Mouse (Mus musculus) adrenal gland, postnatal 10 days (tissue): ENCODE measurements at regions not wholly inside any gene's neighbourhood (a gene's known extent, or its start where the extent isn't known, plus 50 kb on each side); places are given as distances from the start of the nearest gene placed in this dataset.
"Not testable (repeated sequence)": the region's sequence is repeated elsewhere in the genome, so short reads cannot be mapped to it uniquely, and the experiment has no call there.

ENCODE experiments used
- DNase-seq: peaks from one replicate; pipeline ENCODE4 v3.0.0; 2021; ENCODE audit warnings: mixed read lengths

GRCm38 (mm10) chr10:118979339-118979738, 109.3 kb upstream of the Dyrk2 start:
- DNase-seq: no peak

- no peak for DNase-seq
These were observed 108.3 kb upstream of the Dyrk2 start for GRCm38 (mm10) chr10:118978181-118978743.

- no peak for DNase-seq
These were observed 106.4 kb upstream of the Dyrk2 start for GRCm38 (mm10) chr10:118976447-118976846.

- no peak for DNase-seq
These were observed 105.8 kb upstream of the Dyrk2 start for GRCm38 (mm10) chr10:118975772-118976171.

- DNase-seq: no peak
These were observed 103.3 kb upstream of the Dyrk2 start for GRCm38 (mm10) chr10:118973324-118973723.

GRCm38 (mm10) chr10:118972626-118973025, 102.6 kb upstream of the Dyrk2 start:
- DNase-seq: peak; percentile 56

GRCm38 (mm10) chr10:118970457-118971175, 100.6 kb upstream of the Dyrk2 start:
- DNase-seq: no peak

GRCm38 (mm10) chr10:118961713-118962181, 91.7 kb upstream of the Dyrk2 start:
- no peak for DNase-seq

GRCm38 (mm10) chr10:118960076-118960475, 90.1 kb upstream of the Dyrk2 start:
- no peak for DNase-seq

GRCm38 (mm10) chr10:118959623-118960022, 89.6 kb upstream of the Dyrk2 start:
- no peak for DNase-seq

GRCm38 (mm10) chr10:118956352-118956751, 86.3 kb upstream of the Dyrk2 start:
- no peak for DNase-seq

- DNase-seq: no peak
These were observed 83.4 kb upstream of the Dyrk2 start for GRCm38 (mm10) chr10:118953440-118953839.

- no peak for DNase-seq
These were observed 82.7 kb upstream of the Dyrk2 start for GRCm38 (mm10) chr10:118952756-118953155.

GRCm38 (mm10) chr10:118947724-118948123, 77.7 kb upstream of the Dyrk2 start:
- peak; percentile 57 for DNase-seq

- DNase-seq: peak; percentile 28
These were observed 77.1 kb upstream of the Dyrk2 start for GRCm38 (mm10) chr10:118947016-118947674.

- no peak for DNase-seq
These were observed 57.3 kb upstream of the Dyrk2 start for GRCm38 (mm10) chr10:118927316-118927715.

GRCm38 (mm10) chr10:118923473-118924185, 53.6 kb upstream of the Dyrk2 start:
- DNase-seq: no peak

- not testable (repeated sequence) for DNase-seq
These were observed 52.1 kb upstream of the Dyrk2 start for GRCm38 (mm10) chr10:118922120-118922519.
